Mouse (Mus musculus) hindbrain, embryonic 12.5 days (tissue): Measurements from ENCODE around the gene Gvin1. TPM values are rescaled to one million over a fixed set of nuclear protein-coding genes. Genes with fewer than 3 reads are reported as not detected.
"Not testable (repeated sequence)": the region's sequence is repeated elsewhere in the genome, so short reads cannot be mapped to it uniquely, and the experiment has no call there.

ENCODE experiments used
- ATAC-seq: fragments of 200-750 bp; cut with Nextera tagmentation; 2 replicates; pipeline ENCODE4 v1.8.0; 2017; ENCODE audit warnings: moderate TSS enrichment; ENCODE audit not compliant: low FRiP score
- H3K27ac ChIP-seq: fragments of 300-500 bp; sonication (generic); 2 replicates; pipeline ENCODE4 v1.5.1; 2016; ENCODE audit warnings: mild to moderate bottlenecking
- H3K27me3 ChIP-seq: fragments of 300-500 bp; sonication (generic); 2 replicates; pipeline ENCODE4 v1.6.1; 2016; ENCODE audit warnings: mild to moderate bottlenecking
- H3K36me3 ChIP-seq: fragments of 300-500 bp; sonication (generic); 2 replicates; pipeline ENCODE4 v1.6.1; 2016; ENCODE audit warnings: mild to moderate bottlenecking
- H3K4me1 ChIP-seq: fragments of 300-500 bp; sonication (generic); 2 replicates; pipeline ENCODE4 v1.6.1; 2016
- H3K4me2 ChIP-seq: fragments of 300-500 bp; sonication (generic); replicated peaks from 2 replicates; pipeline ENCODE4 v1.6.1; 2016; ENCODE audit warnings: mild to moderate bottlenecking
- H3K4me3 ChIP-seq: fragments of 300-500 bp; sonication (generic); 2 replicates; pipeline ENCODE4 v1.5.1; 2016; ENCODE audit warnings: mild to moderate bottlenecking
- H3K9ac ChIP-seq: fragments of 300-500 bp; sonication (generic); 2 replicates; pipeline ENCODE4 v1.6.1; 2016; ENCODE audit warnings: mild to moderate bottlenecking, moderate library complexity
- H3K9me3 ChIP-seq: fragments of 300-500 bp; sonication (generic); replicated peaks from 2 replicates; pipeline ENCODE4 v1.6.1; 2016; ENCODE audit warnings: mild to moderate bottlenecking
- WGBS: fragments of 180-500 bp; shearing (Covaris S2); methylation state at CpG from one replicate; pipeline ENCODE4 v1.1.7; 2016; 5-methylcytosine and 5-hydroxymethylcytosine counted together
- polyA plus RNA-seq: library from polyadenylated mRNA; unstranded; fragments of >200 nt; fragmentation: Nextera tagmentation; extraction: Ambion mirVana; gene quantifications from 2 replicates; pipeline ENCODE4 v1.2.1, GENCODE M21; 2016

Gene Gvin1
- polyA plus RNA-seq, 1 experiment from 2014 or later, result 0.36 TPM

- not testable (repeated sequence) for H3K36me3 ChIP-seq, H3K9ac ChIP-seq, H3K4me2 ChIP-seq, H3K27me3 ChIP-seq, ATAC-seq, H3K4me1 ChIP-seq, H3K27ac ChIP-seq, H3K9me3 ChIP-seq, H3K4me3 ChIP-seq
Observed at GRCm38 (mm10) chr7:106177065-106177464, 38.1 kb downstream of the Gvin1 start.

DNA sequence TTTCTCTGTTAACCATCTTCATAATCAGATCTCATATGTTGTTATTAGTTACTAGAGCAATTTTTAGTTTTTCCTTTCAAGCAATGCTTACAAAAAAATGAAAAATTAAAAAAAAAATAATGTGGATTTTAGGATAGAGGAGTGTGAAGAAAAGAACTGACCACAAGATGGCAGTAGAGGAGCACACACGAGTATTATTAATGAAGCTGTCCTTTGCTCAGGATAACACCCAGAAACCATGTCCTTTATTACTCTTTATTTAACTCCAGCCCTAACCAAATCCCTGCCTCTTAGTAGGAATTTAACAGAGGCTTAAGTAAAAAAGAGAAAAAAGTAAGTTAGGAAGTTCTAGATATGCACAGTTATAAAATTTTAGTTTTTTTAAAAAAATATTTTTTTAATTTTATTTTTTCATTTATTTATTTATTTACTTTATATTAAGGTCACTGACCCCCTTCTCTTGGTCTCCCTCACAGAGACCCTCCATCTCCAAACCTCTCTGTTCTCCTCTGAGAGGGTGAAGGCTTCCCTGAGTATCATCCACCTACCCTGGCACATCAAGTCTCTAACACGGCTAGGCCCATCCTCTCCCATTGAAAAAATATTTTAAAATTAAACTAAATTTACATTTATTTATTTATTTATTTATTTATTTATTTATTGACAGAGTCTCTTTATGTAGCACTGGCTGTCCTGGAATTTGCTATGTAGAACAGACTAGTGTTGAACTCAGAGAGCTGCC is 69.9 kb downstream of the Gvin1 start:
- H3K9me3 ChIP-seq, H3K4me1 ChIP-seq, H3K27me3 ChIP-seq, H3K9ac ChIP-seq, H3K4me2 ChIP-seq, H3K27ac ChIP-seq, H3K4me3 ChIP-seq, H3K36me3 ChIP-seq: not testable (repeated sequence)
- ATAC-seq, result peak; percentile 56; the same call in 1 of the 2 replicates
- WGBS, result 100% methylated on average over 1 of the region's 2 CpGs

- not testable (repeated sequence) for H3K9me3 ChIP-seq, H3K4me3 ChIP-seq, H3K36me3 ChIP-seq, ATAC-seq, H3K4me1 ChIP-seq, H3K27ac ChIP-seq, H3K27me3 ChIP-seq, H3K9ac ChIP-seq, H3K4me2 ChIP-seq
- no CpG with 5 or more reads among the region's 1 CpGs for WGBS
Observed at GRCm38 (mm10) chr7:106141128-106141895, 73.8 kb downstream of the Gvin1 start.

DNA sequence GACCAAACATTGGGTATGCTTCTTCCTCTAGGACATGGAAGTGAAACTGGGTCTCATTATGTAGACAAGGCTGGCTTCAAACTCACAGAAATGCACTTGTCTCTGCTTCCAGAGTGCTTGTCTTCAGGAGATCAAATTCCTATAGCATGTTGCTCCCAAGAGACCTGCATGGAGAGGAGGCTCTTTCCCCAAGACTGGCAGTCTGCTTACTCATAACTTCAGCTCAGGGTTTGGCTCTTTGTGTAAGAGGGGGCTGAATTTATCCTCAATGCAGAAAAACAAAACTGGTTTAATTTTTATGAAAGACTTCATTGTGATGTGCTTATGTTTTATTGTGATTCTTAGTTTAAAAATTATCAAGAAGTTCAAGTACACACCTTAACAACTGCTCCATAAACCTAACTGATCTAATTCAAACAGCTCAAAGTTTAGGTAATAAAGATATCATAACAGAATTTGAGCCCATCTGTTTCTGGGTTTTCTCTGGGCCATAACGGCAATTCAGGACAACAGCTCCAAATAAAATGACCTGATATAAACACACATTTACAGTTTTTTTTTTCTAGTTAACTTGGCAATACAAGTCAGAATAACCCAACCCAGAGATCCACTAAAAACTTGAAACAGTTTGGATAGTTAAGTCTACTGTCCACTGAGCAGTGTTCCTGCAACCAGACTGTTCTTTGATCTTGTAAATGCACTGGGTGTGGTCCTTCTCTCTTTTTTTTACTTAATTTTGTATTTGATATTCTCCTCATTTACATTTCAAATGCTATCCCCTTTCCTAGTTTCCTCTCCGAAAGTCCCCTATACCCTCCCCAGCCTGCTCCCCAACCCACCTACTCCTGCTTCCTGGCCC is 97.8 kb downstream of the Gvin1 start:
- H3K9ac ChIP-seq, H3K27ac ChIP-seq, H3K36me3 ChIP-seq, H3K4me2 ChIP-seq, H3K9me3 ChIP-seq, ATAC-seq, H3K4me3 ChIP-seq, H3K27me3 ChIP-seq, H3K4me1 ChIP-seq: not testable (repeated sequence)
- WGBS, result no CpG with 5 or more reads among the region's 2 CpGs
